Mouse (Mus musculus): ENCODE data around the gene Prkar2b.

DNA sequence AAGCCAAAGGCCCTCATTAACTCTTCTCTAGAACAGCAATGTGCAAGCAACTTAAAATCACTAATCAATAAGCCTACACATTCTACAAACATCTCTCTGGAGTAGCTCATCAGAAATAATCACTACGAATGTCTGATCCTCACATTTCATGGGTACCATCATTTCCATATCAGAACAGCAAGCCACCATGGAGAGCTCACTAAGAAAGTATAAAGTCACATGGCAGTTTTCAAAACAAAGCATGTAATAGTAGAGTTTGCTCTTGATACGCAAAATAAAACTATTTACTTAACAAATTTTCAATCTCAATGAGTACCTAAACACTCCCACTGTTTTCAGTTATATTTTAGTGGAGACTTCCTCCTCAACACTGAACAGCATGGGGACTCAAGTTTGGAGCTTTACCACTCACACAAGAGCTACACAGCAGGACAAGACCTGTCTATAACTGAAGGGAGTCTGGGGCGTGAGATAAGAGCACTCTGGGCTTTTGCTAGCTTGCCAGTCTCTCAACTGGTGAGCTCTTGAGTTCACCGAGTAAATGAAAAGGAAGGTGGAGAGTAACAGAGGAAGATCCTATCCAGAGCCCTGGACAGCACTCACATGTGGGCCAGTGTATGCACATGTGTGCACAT, 118.0 kb downstream of the Prkar2b start:
- no peak for TF ChIP-seq CTCF (conservative IDR thresholded peaks at IDR 0.05 in 1 of 2, IDR thresholded peaks at IDR 0.05 in 1 of 2; ENCODE audit: low read depth in 2 of 2, low read length in 2 of 2)
- TF ChIP-seq POLR2A (IDR thresholded peaks at IDR 0.05; ENCODE audit: low read depth, low read length) = no peak
- TF ChIP-seq USF2 (conservative IDR thresholded peaks at IDR 0.05; ENCODE audit: low read depth, low read length) = no peak
